Mouse (Mus musculus) neural tube, embryonic 13.5 days (tissue): ENCODE data around the gene Lefty1. TPM values are rescaled to one million over a fixed set of nuclear protein-coding genes. Genes with fewer than 3 reads are reported as not detected.
"Not testable (repeated sequence)": the region's sequence is repeated elsewhere in the genome, so short reads cannot be mapped to it uniquely, and the experiment has no call there.

Experiments used
- ATAC-seq: fragments of 200-750 bp; cut with Nextera tagmentation; 2 replicates; pipeline ENCODE4 v1.8.0; 2017; ENCODE audit warnings: low read depth, mild to moderate bottlenecking, moderate TSS enrichment, moderate library complexity
- H3K27ac ChIP-seq: fragments of 300-500 bp; sonication (generic); replicated peaks from 2 replicates; pipeline ENCODE4 v1.5.1; 2015; ENCODE audit warnings: moderate library complexity, mild to moderate bottlenecking, inconsistent platforms
- H3K27me3 ChIP-seq: fragments of 300-500 bp; sonication (generic); 2 replicates; pipeline ENCODE4 v1.6.1; 2015; ENCODE audit warnings: mild to moderate bottlenecking, inconsistent platforms
- H3K36me3 ChIP-seq: fragments of 300-500 bp; sonication (generic); 2 replicates; pipeline ENCODE4 v1.6.1; 2015; ENCODE audit warnings: mild to moderate bottlenecking, inconsistent platforms
- H3K4me1 ChIP-seq: fragments of 300-500 bp; sonication (generic); replicated peaks from 2 replicates; pipeline ENCODE4 v1.6.1; 2015; ENCODE audit warnings: inconsistent platforms
- H3K4me2 ChIP-seq: fragments of 300-500 bp; sonication (generic); 2 replicates; pipeline ENCODE4 v1.6.1; 2015; ENCODE audit warnings: inconsistent platforms, mild to moderate bottlenecking, moderate library complexity
- H3K4me3 ChIP-seq: fragments of 300-500 bp; sonication (generic); 2 replicates; pipeline ENCODE4 v1.5.1; 2015; ENCODE audit warnings: mild to moderate bottlenecking, inconsistent platforms
- H3K9ac ChIP-seq: fragments of 300-500 bp; sonication (generic); 2 replicates; pipeline ENCODE4 v1.6.1; 2015; ENCODE audit warnings: moderate library complexity, mild to moderate bottlenecking, inconsistent platforms
- H3K9me3 ChIP-seq: fragments of 300-500 bp; sonication (generic); 2 replicates; pipeline ENCODE4 v1.6.1; 2016; ENCODE audit warnings: inconsistent platforms
- WGBS: fragments of 180-500 bp; shearing (Covaris S2); methylation state at CpG from one replicate; pipeline ENCODE4 v1.1.7; 2015; 5-methylcytosine and 5-hydroxymethylcytosine counted together
- polyA plus RNA-seq: library from polyadenylated mRNA; unstranded; fragments of >200 nt; fragmentation: Nextera tagmentation; extraction: Ambion mirVana; gene quantifications from 2 replicates; pipeline ENCODE4 v1.2.1, GENCODE M21; 2015

The Lefty1 gene
- polyA plus RNA-seq, 1 experiment from 2014 or later: 0.49 TPM

- WGBS: 89% methylated on average over 7 of the region's 7 CpGs
- Histone ChIP-seq H3K9me3 (no peaks in the 10 kb centered on the region), H3K9ac (no peak overlapping the region), H3K4me2 (no peak overlapping the region), H3K4me1 (no peaks in the 10 kb centered on the region), H3K4me3 (no peak overlapping the region), H3K27ac (no peak overlapping the region), H3K36me3 (no peaks in the 10 kb centered on the region), H3K27me3 (no peaks in the 10 kb centered on the region)
- ATAC-seq: no peak
Measured at GRCm38 (mm10) chr1:180967261-180967660, 32.4 kb downstream of the Lefty1 start.

- no peak overlapping the region for H3K4me3 ChIP-seq
- H3K36me3 ChIP-seq: no peaks in the 10 kb centered on the region
- 71% methylated on average over 10 of the region's 11 CpGs for WGBS
- H3K4me2 ChIP-seq: no peak overlapping the region
- H3K4me1 ChIP-seq: no peaks in the 10 kb centered on the region
- no peaks in the 10 kb centered on the region for H3K9me3 ChIP-seq
- no peak overlapping the region for H3K27ac ChIP-seq
- no peak for ATAC-seq
- no peaks in the 10 kb centered on the region for H3K27me3 ChIP-seq
- no peak overlapping the region for H3K9ac ChIP-seq
Measured at GRCm38 (mm10) chr1:180972941-180973340, 38.1 kb downstream of the Lefty1 start.

DNA sequence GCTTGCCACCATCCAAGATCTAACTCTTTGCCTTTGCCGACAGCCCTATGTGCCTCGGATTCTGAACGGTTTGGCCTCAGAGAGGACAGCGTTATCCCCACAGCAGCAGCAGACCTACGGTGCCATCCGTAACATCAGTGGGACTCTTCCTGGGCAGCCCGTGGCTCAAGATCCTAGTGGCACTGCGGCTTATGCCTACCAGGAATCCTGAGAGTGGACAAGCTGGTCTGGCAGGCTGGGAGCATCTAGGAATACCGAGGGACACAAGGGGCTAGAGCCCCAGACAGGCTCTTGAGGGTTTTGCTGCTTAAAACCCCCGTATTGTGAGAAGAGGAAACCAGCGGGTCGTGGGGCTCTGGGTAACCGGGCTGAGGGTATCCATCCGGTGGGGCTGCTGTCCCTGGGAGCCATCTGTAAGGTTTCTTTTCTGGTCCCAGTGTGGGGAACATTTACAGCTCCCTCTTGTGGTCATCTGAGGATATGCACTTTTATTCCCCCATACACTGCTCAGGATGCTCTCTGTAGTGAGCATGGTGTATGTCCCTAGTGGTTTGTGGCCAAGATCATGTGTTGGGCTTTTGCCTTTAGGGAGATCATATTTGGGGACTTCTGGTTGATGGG lies 39.4 kb downstream of the Lefty1 start:
- Histone ChIP-seq H3K4me3 (no peak overlapping the region), H3K4me2 (no peak overlapping the region), H3K27me3 (no peaks in the 10 kb centered on the region), H3K27ac (no peak overlapping the region), H3K36me3 (no peaks in the 10 kb centered on the region), H3K9ac (no peak overlapping the region), H3K4me1 (no peaks in the 10 kb centered on the region), H3K9me3 (no peaks in the 10 kb centered on the region)
- ATAC-seq: peak; percentile 43; the same call in 1 of the 2 replicates
- 62% methylated on average over 14 of the region's 14 CpGs for WGBS

DNA sequence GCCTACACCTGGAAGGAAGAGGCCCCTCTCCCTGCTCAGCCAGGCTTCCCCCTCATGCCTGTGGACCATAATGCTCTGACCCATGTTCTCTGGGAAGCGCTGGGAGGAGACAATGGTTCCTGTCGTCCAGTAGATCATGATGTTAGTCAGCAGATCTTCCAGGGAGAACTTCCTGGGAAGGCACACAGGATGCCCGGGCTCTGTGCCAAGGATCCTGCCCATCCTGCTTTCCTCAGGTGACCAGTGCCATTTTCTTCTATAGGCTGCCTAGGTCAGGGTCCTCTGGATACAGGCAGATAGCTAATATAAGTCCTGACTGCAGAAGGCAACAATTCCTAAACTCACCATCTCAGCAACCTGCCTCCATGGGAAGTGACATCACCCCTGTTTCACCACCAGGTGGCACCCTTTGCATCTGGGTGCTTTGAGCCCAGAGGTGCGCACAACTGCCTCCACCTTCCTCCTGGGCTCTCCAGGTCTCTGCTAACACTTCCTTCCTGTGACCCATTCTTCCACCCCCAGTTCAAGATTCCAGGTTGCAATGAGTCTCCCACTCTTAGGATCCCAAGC lies 41.4 kb downstream of the Lefty1 start:
- Histone ChIP-seq H3K27me3 (no peaks in the 10 kb centered on the region), H3K36me3 (no peaks in the 10 kb centered on the region), H3K9ac (no peak overlapping the region), H3K9me3 (no peaks in the 10 kb centered on the region), H3K27ac (no peak overlapping the region), H3K4me2 (no peak overlapping the region), H3K4me3 (no peak overlapping the region), H3K4me1 (no peaks in the 10 kb centered on the region)
- WGBS: 51% methylated on average over 4 of the region's 4 CpGs
- no peak for ATAC-seq

- Histone ChIP-seq H3K4me3 (no peak overlapping the region), H3K36me3 (no peaks in the 10 kb centered on the region), H3K9ac (no peak overlapping the region), H3K27me3 (no peaks in the 10 kb centered on the region), H3K27ac (no peak overlapping the region), H3K4me2 (no peak overlapping the region), H3K4me1 (no peaks in the 10 kb centered on the region), H3K9me3 (no peaks in the 10 kb centered on the region)
- 83% methylated on average over 24 of the region's 24 CpGs for WGBS
- ATAC-seq: no peak
Measured at GRCm38 (mm10) chr1:180979484-180980251, 44.8 kb downstream of the Lefty1 start.

DNA sequence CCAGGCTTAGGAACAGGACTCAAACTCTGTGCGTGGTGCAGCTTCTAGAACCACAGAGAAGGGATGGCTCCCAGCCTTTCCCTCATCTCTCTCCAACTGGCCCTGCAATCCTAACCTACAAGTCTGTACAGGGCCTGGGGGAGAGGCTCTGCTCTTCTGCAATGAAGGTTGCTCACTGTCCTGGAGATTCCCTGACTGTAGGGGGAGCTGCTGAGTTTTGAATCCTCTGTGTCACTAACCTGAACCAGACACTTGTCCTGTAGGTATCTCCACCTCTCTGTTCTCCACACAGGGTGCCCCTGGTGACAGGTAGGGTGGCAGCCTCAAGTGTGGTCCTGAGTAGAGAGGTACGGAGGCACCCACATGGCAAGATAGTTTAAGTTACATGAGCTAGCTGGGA lies 45.6 kb downstream of the Lefty1 start:
- H3K9ac ChIP-seq: no peak overlapping the region
- no peak overlapping the region for H3K4me2 ChIP-seq
- H3K4me3 ChIP-seq: no peak overlapping the region
- no peaks in the 10 kb centered on the region for H3K4me1 ChIP-seq
- no peak overlapping the region for H3K27ac ChIP-seq
- H3K27me3 ChIP-seq: no peaks in the 10 kb centered on the region
- ATAC-seq: no peak
- H3K36me3 ChIP-seq: no peaks in the 10 kb centered on the region
- H3K9me3 ChIP-seq: no peaks in the 10 kb centered on the region
- 74% methylated on average over 2 of the region's 2 CpGs for WGBS

DNA sequence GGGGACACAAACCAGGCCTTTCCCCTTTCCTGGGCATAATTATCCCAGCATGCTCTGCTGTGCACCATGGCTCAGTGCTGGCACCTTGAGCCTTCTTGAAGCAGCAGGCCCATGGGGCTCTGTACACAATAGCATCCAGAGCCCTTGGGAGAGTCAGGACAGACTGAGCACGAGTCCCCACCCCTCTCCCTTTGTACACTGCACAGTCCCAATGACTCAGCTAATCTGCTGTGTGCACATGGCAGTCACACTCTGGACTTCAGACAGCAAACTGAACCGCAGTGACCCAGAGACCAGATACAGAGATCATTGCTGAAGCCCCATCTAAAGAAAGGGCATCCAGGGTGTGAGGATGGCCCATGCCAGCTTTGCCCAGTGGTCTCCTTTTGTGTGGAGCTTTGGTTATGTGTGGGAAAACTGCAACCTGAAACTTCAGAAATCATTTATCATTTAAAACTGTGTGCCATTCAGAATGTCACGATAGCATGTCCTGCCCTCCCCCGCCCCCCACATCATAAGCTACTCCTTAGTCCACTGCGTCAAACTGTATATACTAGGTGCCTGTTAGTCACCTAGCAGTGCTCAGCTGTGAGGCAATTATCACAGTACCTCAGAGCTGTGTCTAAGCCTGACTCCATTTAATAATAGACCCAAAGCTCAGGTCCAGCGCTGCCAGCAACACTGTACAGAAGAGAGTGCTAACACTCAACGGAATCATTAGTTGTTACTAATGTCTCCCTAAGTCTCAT lies 46.6 kb downstream of the Lefty1 start:
- not testable (repeated sequence) for H3K36me3 ChIP-seq, H3K27me3 ChIP-seq, H3K4me3 ChIP-seq, H3K27ac ChIP-seq, H3K9ac ChIP-seq, H3K4me2 ChIP-seq, H3K9me3 ChIP-seq, H3K4me1 ChIP-seq, ATAC-seq
- 83% methylated on average over 7 of the region's 7 CpGs for WGBS

DNA sequence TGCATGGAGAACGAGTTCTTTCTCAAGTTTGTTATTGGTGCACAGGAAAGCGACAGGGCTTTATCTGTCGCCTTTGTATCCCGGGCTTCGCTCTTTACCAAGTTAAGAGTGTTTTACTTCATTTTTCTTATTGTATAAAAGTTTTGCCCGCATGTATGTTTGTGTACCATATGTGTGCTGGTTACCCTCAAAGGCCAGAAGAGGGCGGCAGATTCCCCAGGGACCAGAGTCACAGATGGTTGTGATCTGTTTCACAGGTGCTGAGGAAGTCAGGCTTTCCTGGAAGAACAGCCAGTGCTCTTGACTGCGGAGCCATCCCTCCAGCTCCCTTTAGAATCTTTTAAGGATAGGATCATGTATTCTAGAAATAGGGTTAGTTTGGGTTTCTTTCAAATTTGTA lies 51.9 kb downstream of the Lefty1 start:
- no peak overlapping the region for H3K27ac ChIP-seq
- H3K27me3 ChIP-seq: no peaks in the 10 kb centered on the region
- no peak for ATAC-seq
- no peak overlapping the region for H3K9ac ChIP-seq
- WGBS: 91% methylated on average over 8 of the region's 8 CpGs
- no peak overlapping the region for H3K4me2 ChIP-seq
- H3K4me1 ChIP-seq: peaks cover 9% of the 10 kb centered on the region; the same call in 1 of the 2 replicates
- H3K9me3 ChIP-seq: no peaks in the 10 kb centered on the region
- no peaks in the 10 kb centered on the region for H3K36me3 ChIP-seq
- no peak overlapping the region for H3K4me3 ChIP-seq

DNA sequence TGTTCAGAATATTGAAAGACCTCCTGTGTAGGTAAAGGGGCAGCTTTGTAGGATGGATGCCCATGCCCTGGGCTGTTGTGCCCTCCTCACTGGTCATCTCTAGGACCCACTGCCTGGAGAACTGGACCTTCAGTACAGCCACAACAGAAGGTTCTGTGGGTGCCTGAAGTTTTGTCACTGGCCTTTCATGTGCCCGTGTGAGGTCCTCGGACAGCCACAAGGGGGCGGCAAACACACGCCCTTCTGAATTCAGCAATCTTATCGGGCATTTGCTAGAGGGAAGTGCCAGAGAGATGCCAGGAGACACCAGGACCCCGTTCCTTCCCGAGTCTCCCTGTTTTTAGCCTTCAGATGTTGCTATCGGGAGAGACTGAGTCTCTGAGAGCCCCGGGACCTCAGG lies 52.9 kb downstream of the Lefty1 start:
- H3K36me3 ChIP-seq: no peaks in the 10 kb centered on the region
- no peaks in the 10 kb centered on the region for H3K27me3 ChIP-seq
- WGBS: 1% methylated on average over 9 of the region's 9 CpGs
- H3K4me2 ChIP-seq: peak overlapping the region; percentile 24; the same call in 1 of the 2 replicates
- H3K9ac ChIP-seq: peak overlapping the region; percentile 38; the same call in 1 of the 2 replicates
- H3K27ac ChIP-seq: no peak overlapping the region
- H3K4me1 ChIP-seq: peaks cover 9% of the 10 kb centered on the region; the same call in 1 of the 2 replicates
- H3K9me3 ChIP-seq: no peaks in the 10 kb centered on the region
- H3K4me3 ChIP-seq: no peak overlapping the region
- ATAC-seq: no peak

Other genes with a start within 250 kb of the Lefty1 start
- gene Mixl1, start 238.0 kb upstream of the Lefty1 start, polyA plus RNA-seq: not detected in 2 replicates
- 25.6 and 26.8 TPM in 2 replicates for gene Acbd3, start 209.0 kb upstream of the Lefty1 start, polyA plus RNA-seq
- 3,608 and 3,867 TPM in 2 replicates for gene H3f3a, start 121.1 kb upstream of the Lefty1 start, polyA plus RNA-seq
- 25.7 and 33.7 TPM in 2 replicates for gene Sde2, start 83.9 kb upstream of the Lefty1 start, polyA plus RNA-seq
- gene Lefty2, start 41.9 kb upstream of the Lefty1 start, polyA plus RNA-seq: 0.15 TPM in 1 of 2 replicates, not detected in the other
- 72.2 and 73.4 TPM in 2 replicates for gene Pycr2, start 30.7 kb upstream of the Lefty1 start, polyA plus RNA-seq
- gene Tmem63a, start 7.3 kb downstream of the Lefty1 start, polyA plus RNA-seq: 2.0 and 3.2 TPM in 2 replicates
- gene Ephx1, start 85.9 kb downstream of the Lefty1 start, polyA plus RNA-seq: 4.8 and 6.0 TPM in 2 replicates
- not detected in 2 replicates for gene 9130409I23Rik, start 116.2 kb downstream of the Lefty1 start, polyA plus RNA-seq
- 38.8 and 40.4 TPM in 2 replicates for gene Nvl, start 209.2 kb downstream of the Lefty1 start, polyA plus RNA-seq
- gene Cnih4, start 209.7 kb downstream of the Lefty1 start, polyA plus RNA-seq: 61.0 and 65.5 TPM in 2 replicates